Mouse (Mus musculus) embryo, embryonic 9.5 days (tissue): ENCODE data around the gene Slc51a.
A peak's percentile ranks its signal among the peaks of the same experiment; 100 is the strongest.

Experiments
- DNase-seq: peaks from one replicate; pipeline ENCODE4 v3.0.0-alpha.2; 2017; ENCODE audit errors: extremely low spot score

Gene Slc51a

GRCm38 (mm10) chr16:32487234-32488111 is at the start of gene Slc51a:
Gene Slc51a (minus strand): TSS chr16:32487879.
- DNase-seq = no peak

- no peak for DNase-seq
Measured at GRCm38 (mm10) chr16:32535157-32535751, 47.6 kb upstream of the Slc51a start.

- DNase-seq = no peak
Measured at GRCm38 (mm10) chr16:32532878-32533826, 45.5 kb upstream of the Slc51a start.

GRCm38 (mm10) chr16:32526906-32527305 is 39.2 kb upstream of the Slc51a start:
- DNase-seq = no peak

GRCm38 (mm10) chr16:32524244-32524615 is 36.6 kb upstream of the Slc51a start:
- no peak for DNase-seq

GRCm38 (mm10) chr16:32523462-32524243 is 36.0 kb upstream of the Slc51a start:
- DNase-seq = no peak

- no peak for DNase-seq
Measured at GRCm38 (mm10) chr16:32522578-32523194, 35.0 kb upstream of the Slc51a start.

GRCm38 (mm10) chr16:32520372-32520748 is 32.7 kb upstream of the Slc51a start:
- no peak for DNase-seq

- no peak for DNase-seq
Measured at GRCm38 (mm10) chr16:32519656-32520371, 32.1 kb upstream of the Slc51a start.

GRCm38 (mm10) chr16:32517785-32518481 is 30.3 kb upstream of the Slc51a start:
- no peak for DNase-seq

- DNase-seq = peak; percentile 78
Measured at GRCm38 (mm10) chr16:32516006-32516962, 28.6 kb upstream of the Slc51a start.

GRCm38 (mm10) chr16:32513948-32514347 is 26.3 kb upstream of the Slc51a start:
- DNase-seq = no peak

GRCm38 (mm10) chr16:32513401-32513800 is 25.7 kb upstream of the Slc51a start:
- DNase-seq = no peak

- no peak for DNase-seq
Measured at GRCm38 (mm10) chr16:32512921-32513320, 25.2 kb upstream of the Slc51a start.

GRCm38 (mm10) chr16:32511827-32512490 is 24.3 kb upstream of the Slc51a start:
- no peak for DNase-seq

- no peak for DNase-seq
Measured at GRCm38 (mm10) chr16:32511338-32511734, 23.7 kb upstream of the Slc51a start.

GRCm38 (mm10) chr16:32510399-32511337 is 23.0 kb upstream of the Slc51a start:
- no peak for DNase-seq
